Mouse (Mus musculus): Measurements from ENCODE around the gene Foxn3. TPM values are rescaled to one million over a fixed set of nuclear protein-coding genes. Genes with fewer than 3 reads are reported as not detected.

Foxn3 gene
- total RNA-seq (2023) = 156 TPM

DNA sequence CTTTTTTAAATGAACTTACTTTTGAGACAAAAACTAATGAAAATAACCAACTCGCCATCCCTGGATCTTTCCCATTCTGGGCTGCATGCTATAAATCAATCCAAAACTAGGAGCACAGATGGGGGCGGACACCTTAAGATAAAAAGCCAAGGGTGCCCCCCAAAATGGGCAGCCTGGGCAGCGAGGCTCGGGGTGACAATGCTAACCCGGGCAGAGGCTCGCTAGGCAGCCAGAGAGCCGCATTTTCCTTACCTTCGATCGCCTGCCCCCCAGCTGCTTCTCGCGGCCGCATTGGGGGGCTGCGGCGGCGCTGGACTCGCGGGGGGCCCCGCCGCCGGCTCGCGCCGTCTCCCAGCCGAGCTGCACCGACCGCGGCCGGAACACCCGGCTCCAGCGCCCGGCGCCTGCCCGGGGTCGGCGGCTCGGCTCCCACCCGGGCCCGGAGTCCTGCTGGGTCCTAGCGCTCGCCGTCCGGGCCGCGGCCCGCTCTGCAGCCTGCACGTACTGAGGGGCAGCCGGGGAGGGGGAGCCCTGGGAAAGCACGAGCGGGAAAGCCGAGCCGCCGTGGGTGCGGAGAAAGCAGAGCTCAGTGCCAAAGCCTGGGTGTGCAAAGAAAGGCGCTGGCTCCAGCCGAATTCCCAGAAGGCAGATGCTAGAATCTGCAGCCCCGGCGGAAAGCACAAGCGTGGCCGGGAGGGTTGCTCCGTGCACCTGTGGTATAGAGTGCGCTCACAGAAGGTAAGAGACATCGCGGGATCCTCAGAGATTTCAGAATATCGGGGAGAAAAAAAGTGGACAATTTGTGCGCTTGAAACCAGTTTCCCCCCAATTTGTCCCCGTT lies at the start of gene Foxn3:
Gene Foxn3, minus strand, starts transcription at position 364 of the 841 bp plus-strand sequence.

